Mouse (Mus musculus): Measurements from ENCODE around the gene Tm4sf4.

Gene Tm4sf4

GRCm38 (mm10) chr3:57486068-57486467 lies 61.0 kb downstream of the Tm4sf4 start:
- no peaks in the 10 kb centered on the region for H3K36me3 ChIP-seq (ENCODE audit: insufficient read depth, low read length)
- H3K9me3 ChIP-seq (ENCODE audit: low read length) = no peaks in the 10 kb centered on the region
- H3K4me1 ChIP-seq (replicated peaks; ENCODE audit: low read depth, low read length) = no peaks in the 10 kb centered on the region
- no peak overlapping the region for H3K4me3 ChIP-seq (replicated peaks; ENCODE audit: low read length)
- no peak for TF ChIP-seq POU5F1 (IDR thresholded peaks at IDR 0.05; ENCODE audit: borderline replicate concordance, low read length)
- TF ChIP-seq CTCF (conservative IDR thresholded peaks at IDR 0.05; ENCODE audit: low read length) = no peak
- TF ChIP-seq NANOG (IDR thresholded peaks at IDR 0.05; ENCODE audit: borderline replicate concordance, low read length) = no peak
- no peaks in the 10 kb centered on the region for H3K27me3 ChIP-seq (ENCODE audit: insufficient read depth, low read length)

- TF ChIP-seq CTCF (conservative IDR thresholded peaks at IDR 0.05; ENCODE audit: low read length) (no peak), POU5F1 (IDR thresholded peaks at IDR 0.05; ENCODE audit: borderline replicate concordance, low read length) (no peak), NANOG (IDR thresholded peaks at IDR 0.05; ENCODE audit: borderline replicate concordance, low read length) (no peak)
- Histone ChIP-seq H3K4me3 (replicated peaks; ENCODE audit: low read length) (no peak overlapping the region), H3K9me3 (ENCODE audit: low read length) (no peaks in the 10 kb centered on the region), H3K36me3 (ENCODE audit: insufficient read depth, low read length) (no peaks in the 10 kb centered on the region), H3K27me3 (ENCODE audit: insufficient read depth, low read length) (no peaks in the 10 kb centered on the region), H3K4me1 (replicated peaks; ENCODE audit: low read depth, low read length) (no peaks in the 10 kb centered on the region)
These were observed 62.5 kb downstream of the Tm4sf4 start for GRCm38 (mm10) chr3:57487455-57488153.
